Mouse (Mus musculus): ENCODE results near the gene Nr2f2. TPM values are rescaled to one million over a fixed set of nuclear protein-coding genes. Genes with fewer than 3 reads are reported as not detected.

The Nr2f2 gene
- polyA plus RNA-seq, 1 experiment: 0.43 TPM

DNA sequence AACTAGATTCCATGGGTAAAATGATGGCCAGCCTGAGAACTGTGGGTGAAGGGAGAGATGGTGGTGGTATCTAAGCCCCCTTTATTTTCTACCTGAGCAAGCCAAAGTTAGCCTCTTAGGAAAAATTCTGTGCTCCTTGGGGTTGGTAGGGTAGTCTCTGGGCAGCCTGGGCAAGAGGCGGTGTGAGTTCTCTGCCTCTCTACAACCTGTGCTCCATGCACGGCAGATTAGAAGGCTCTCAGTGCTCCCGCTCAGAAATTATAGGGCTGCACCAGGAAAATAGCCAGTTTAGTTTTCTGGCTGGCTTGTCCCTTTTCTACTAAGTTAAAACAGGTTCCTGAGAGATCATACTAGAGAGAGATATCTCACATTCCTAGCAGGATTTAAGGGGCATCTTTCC lies 30.4 kb downstream of the Nr2f2 start:
- no peak for TF ChIP-seq FLI1 (IDR thresholded peaks at IDR 0.05; ENCODE audit: low read length)
- Histone ChIP-seq H3K9me3 (no peaks in the 10 kb centered on the region), H3K4me3 (replicated peaks) (no peak overlapping the region), H3K36me3 (replicated peaks; ENCODE audit: low read length) (no peaks in the 10 kb centered on the region), H3K27me3 (replicated peaks) (peaks cover 91% of the 10 kb centered on the region), H3K4me1 (peaks cover 22% of the 10 kb centered on the region)

- no peak for TF ChIP-seq FLI1 (IDR thresholded peaks at IDR 0.05; ENCODE audit: low read length)
- no peak for TF ChIP-seq GATA1 (IDR thresholded peaks at IDR 0.05; ENCODE audit: borderline replicate concordance, low read length)
- no peaks in the 10 kb centered on the region; the same call in 1 of the 2 replicates for H3K9me3 ChIP-seq
- H3K4me1 ChIP-seq: peaks cover 24% of the 10 kb centered on the region
- no peak overlapping the region for H3K4me3 ChIP-seq (replicated peaks)
- H3K36me3 ChIP-seq (replicated peaks; ENCODE audit: low read length): no peaks in the 10 kb centered on the region
- H3K27me3 ChIP-seq (replicated peaks): peaks cover 93% of the 10 kb centered on the region
These were observed 31.1 kb downstream of the Nr2f2 start for GRCm38 (mm10) chr7:70335411-70335810.

DNA sequence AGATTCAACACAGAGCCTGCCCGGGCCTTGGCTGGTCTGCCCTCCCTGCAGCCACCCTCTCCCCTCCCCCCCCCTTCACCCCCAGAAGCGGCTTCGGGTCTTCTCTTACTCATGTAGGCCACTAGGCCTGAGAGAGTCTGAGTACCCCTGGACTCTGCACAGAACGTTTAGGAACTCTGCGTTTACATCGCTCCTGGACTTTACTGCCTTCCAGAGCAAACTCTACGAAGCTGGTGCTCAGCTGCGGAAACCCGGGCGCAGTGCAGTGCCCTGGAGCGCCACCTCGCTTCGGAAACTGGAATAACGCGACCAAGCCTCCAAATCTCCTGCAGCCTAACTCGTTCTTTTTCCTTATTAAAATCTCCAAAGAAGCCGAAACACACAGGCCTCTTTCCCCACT lies 31.7 kb downstream of the Nr2f2 start:
- H3K27me3 ChIP-seq (replicated peaks): peaks cover 93% of the 10 kb centered on the region
- H3K36me3 ChIP-seq (replicated peaks; ENCODE audit: low read length): no peaks in the 10 kb centered on the region
- TF ChIP-seq GATA1 (IDR thresholded peaks at IDR 0.05; ENCODE audit: borderline replicate concordance, low read length): no peak
- TF ChIP-seq FLI1 (IDR thresholded peaks at IDR 0.05; ENCODE audit: low read length): no peak
- peaks cover 24% of the 10 kb centered on the region for H3K4me1 ChIP-seq
- peak overlapping the region; percentile 83 for H3K4me3 ChIP-seq (replicated peaks)
- H3K9me3 ChIP-seq: no peaks in the 10 kb centered on the region; the same call in 1 of the 2 replicates

GRCm38 (mm10) chr7:70333851-70334250 lies 32.7 kb downstream of the Nr2f2 start:
- TF ChIP-seq FLI1 (IDR thresholded peaks at IDR 0.05; ENCODE audit: low read length) (no peak), GATA1 (IDR thresholded peaks at IDR 0.05; ENCODE audit: borderline replicate concordance, low read length) (no peak)
- H3K27me3 ChIP-seq (replicated peaks): peaks cover 96% of the 10 kb centered on the region
- H3K4me3 ChIP-seq (replicated peaks): no peak overlapping the region
- no peaks in the 10 kb centered on the region; the same call in 1 of the 2 replicates for H3K9me3 ChIP-seq
- H3K36me3 ChIP-seq (replicated peaks; ENCODE audit: low read length): no peaks in the 10 kb centered on the region
- peaks cover 24% of the 10 kb centered on the region for H3K4me1 ChIP-seq

GRCm38 (mm10) chr7:70332926-70333664 lies 33.4 kb downstream of the Nr2f2 start:
- Histone ChIP-seq H3K4me3 (replicated peaks) (no peak overlapping the region), H3K27me3 (replicated peaks) (peaks cover 96% of the 10 kb centered on the region)

GRCm38 (mm10) chr7:70332064-70332850 lies 34.3 kb downstream of the Nr2f2 start:
- Histone ChIP-seq H3K27me3 (replicated peaks) (peaks cover 93% of the 10 kb centered on the region), H3K36me3 (replicated peaks; ENCODE audit: low read length) (no peaks in the 10 kb centered on the region), H3K4me3 (replicated peaks) (peak overlapping the region; percentile 26), H3K9me3 (no peaks in the 10 kb centered on the region; the same call in 1 of the 2 replicates), H3K4me1 (peaks cover 24% of the 10 kb centered on the region)
- TF ChIP-seq GATA1 (IDR thresholded peaks at IDR 0.05; ENCODE audit: borderline replicate concordance, low read length) (no peak), FLI1 (IDR thresholded peaks at IDR 0.05; ENCODE audit: low read length) (no peak)

More at GRCm38 (mm10) chr7:70332926-70333664, 33.4 kb downstream of the Nr2f2 start:
- TF ChIP-seq GATA1 (IDR thresholded peaks at IDR 0.05; ENCODE audit: borderline replicate concordance, low read length) (no peak), FLI1 (IDR thresholded peaks at IDR 0.05; ENCODE audit: low read length) (no peak)
- no peaks in the 10 kb centered on the region; the same call in 1 of the 2 replicates for H3K9me3 ChIP-seq
- no peaks in the 10 kb centered on the region for H3K36me3 ChIP-seq (replicated peaks; ENCODE audit: low read length)
- peaks cover 24% of the 10 kb centered on the region for H3K4me1 ChIP-seq

DNA sequence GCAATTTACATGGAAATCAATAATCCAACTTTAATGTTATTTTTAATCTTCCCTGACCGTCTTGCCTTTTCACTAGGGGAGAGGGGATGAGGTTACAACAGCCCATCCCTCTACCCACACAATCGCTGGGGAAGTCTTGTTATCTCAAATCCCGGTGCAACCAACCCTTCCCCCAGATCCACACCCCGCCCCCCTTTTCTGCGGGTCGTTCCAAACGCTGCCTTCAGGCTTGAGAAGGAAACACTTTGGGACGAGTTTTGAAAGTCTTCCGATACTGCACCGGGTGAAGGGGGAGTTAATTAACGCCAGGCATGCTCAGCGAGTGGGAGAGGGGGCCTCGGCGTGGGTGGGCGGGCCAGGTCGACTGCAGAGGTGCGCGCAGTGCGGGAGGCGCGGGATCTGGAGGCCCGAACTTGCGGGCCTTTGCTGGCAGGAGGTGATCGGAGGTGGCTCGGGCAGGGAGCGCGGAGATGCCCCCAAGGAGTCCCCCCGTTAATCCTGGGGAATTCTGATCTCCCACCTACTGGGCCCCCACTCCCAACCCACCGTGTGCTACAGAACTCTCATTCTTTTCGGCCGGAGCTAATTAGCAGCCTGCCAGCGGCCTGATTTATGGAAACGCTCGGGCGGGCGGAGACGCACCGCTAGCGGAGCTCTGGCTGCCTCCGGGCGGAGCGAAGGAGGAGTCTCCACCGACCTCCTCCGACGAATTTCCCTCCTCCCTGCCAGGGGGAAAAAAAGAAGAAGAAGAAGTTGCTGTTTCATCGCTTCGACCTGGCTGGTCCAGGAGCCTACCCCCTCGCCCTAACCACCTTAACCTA lies 35.1 kb downstream of the Nr2f2 start:
- H3K27me3 ChIP-seq (replicated peaks): peaks cover 93% of the 10 kb centered on the region
- peak overlapping the region; percentile 26 for H3K4me3 ChIP-seq (replicated peaks)
- no peak for TF ChIP-seq FLI1 (IDR thresholded peaks at IDR 0.05; ENCODE audit: low read length)
- no peak for TF ChIP-seq GATA1 (IDR thresholded peaks at IDR 0.05; ENCODE audit: borderline replicate concordance, low read length)
- H3K4me1 ChIP-seq: peaks cover 24% of the 10 kb centered on the region
- H3K9me3 ChIP-seq: no peaks in the 10 kb centered on the region; the same call in 1 of the 2 replicates
- no peaks in the 10 kb centered on the region for H3K36me3 ChIP-seq (replicated peaks; ENCODE audit: low read length)

DNA sequence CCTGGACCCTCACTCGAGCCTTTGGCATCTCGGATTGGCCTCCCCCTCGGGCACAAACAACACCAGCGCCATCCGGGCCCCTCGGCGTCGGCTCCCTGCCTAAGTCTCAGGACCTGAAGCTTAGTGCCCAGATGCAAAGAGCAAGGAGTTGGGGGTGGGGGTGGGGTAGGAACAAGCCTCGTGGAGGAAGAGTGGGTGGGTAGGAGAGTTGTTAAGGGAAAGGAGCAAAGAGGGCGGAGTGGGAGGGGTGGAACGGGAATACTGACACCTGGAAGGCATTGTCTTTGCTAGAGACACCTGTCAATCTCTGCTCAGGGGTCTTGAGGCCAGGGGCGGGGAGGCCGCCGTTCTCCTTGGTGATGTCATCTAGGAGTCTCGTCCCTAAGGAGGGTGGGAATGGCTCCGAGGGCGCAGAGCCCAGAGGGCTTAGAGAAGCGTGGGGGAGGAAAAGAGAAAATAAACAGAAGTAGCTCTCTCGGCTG lies 35.7 kb downstream of the Nr2f2 start:
- Histone ChIP-seq H3K9me3 (no peaks in the 10 kb centered on the region; the same call in 1 of the 2 replicates), H3K27me3 (replicated peaks) (peaks cover 94% of the 10 kb centered on the region), H3K36me3 (replicated peaks; ENCODE audit: low read length) (no peaks in the 10 kb centered on the region), H3K4me3 (replicated peaks) (no peak overlapping the region), H3K4me1 (peaks cover 24% of the 10 kb centered on the region)
- no peak for TF ChIP-seq FLI1 (IDR thresholded peaks at IDR 0.05; ENCODE audit: low read length)
- no peak for TF ChIP-seq GATA1 (IDR thresholded peaks at IDR 0.05; ENCODE audit: borderline replicate concordance, low read length)

GRCm38 (mm10) chr7:70330207-70330562 lies 36.4 kb downstream of the Nr2f2 start:
- Histone ChIP-seq H3K9me3 (peaks cover 4% of the 10 kb centered on the region; the same call in 1 of the 2 replicates), H3K4me3 (replicated peaks) (no peak overlapping the region), H3K4me1 (peaks cover 23% of the 10 kb centered on the region), H3K36me3 (replicated peaks; ENCODE audit: low read length) (no peaks in the 10 kb centered on the region), H3K27me3 (replicated peaks) (peaks cover 93% of the 10 kb centered on the region)
- no peak for TF ChIP-seq FLI1 (IDR thresholded peaks at IDR 0.05; ENCODE audit: low read length)
- no peak for TF ChIP-seq GATA1 (IDR thresholded peaks at IDR 0.05; ENCODE audit: borderline replicate concordance, low read length)
